Mouse (Mus musculus) C2C12 (cell line): ENCODE results near the gene Ddx39b. TPM values are rescaled to one million over a fixed set of nuclear protein-coding genes. Genes with fewer than 3 reads are reported as not detected.

Source experiments
- H3K27me3 ChIP-seq: one replicate; pipeline ENCODE4 v1.6.1; 2011; ENCODE audit not compliant: control insufficient read depth, insufficient read depth, insufficient read length
- H3K36me3 ChIP-seq: one replicate; pipeline ENCODE4 v1.6.1; 2011; ENCODE audit not compliant: control insufficient read depth, insufficient read depth
- H3K4me3 ChIP-seq: one replicate; pipeline ENCODE4 v1.5.1; 2011; ENCODE audit warnings: mild to moderate bottlenecking, control low read depth; ENCODE audit not compliant: poor library complexity, insufficient read depth, severe bottlenecking
- H3K79me2 ChIP-seq: one replicate; pipeline ENCODE4 v1.6.1; 2011; ENCODE audit not compliant: control insufficient read depth, insufficient read depth
- H3K79me3 ChIP-seq: one replicate; pipeline ENCODE4 v1.6.1; 2011; ENCODE audit warnings: low read depth, control low read depth
- H3ac ChIP-seq: one replicate; pipeline ENCODE3; 2011; ENCODE audit warnings: low read depth; ENCODE audit not compliant: control insufficient read depth, insufficient read length
- CEBPB ChIP-seq: IDR thresholded peaks from one replicate; pipeline ENCODE4 v1.6.1; 2011; ENCODE audit warnings: low read depth, mild to moderate bottlenecking, control low read depth, moderate library complexity
- CTCF ChIP-seq: IDR thresholded peaks from one replicate; pipeline ENCODE4 v1.5.1; 2011; ENCODE audit not compliant: control insufficient read depth, insufficient read depth, insufficient read length
- FOSL1 ChIP-seq: IDR thresholded peaks from one replicate; pipeline ENCODE4 v1.8.0; 2011; ENCODE audit warnings: mild to moderate bottlenecking, low read length; ENCODE audit not compliant: poor library complexity, insufficient read depth, severe bottlenecking
- MAX ChIP-seq: IDR thresholded peaks from one replicate; pipeline ENCODE4 v1.6.1; 2011; ENCODE audit warnings: mild to moderate bottlenecking, control low read depth
- MYOD1 ChIP-seq: IDR thresholded peaks from one replicate; pipeline ENCODE4 v1.6.1; 2011; ENCODE audit warnings: low read depth; ENCODE audit not compliant: control insufficient read depth, insufficient read length
- MYOG ChIP-seq: IDR thresholded peaks from one replicate; pipeline ENCODE4 v1.6.1; 2011; ENCODE audit not compliant: control insufficient read depth, insufficient read length; ENCODE audit errors: extremely low read depth
- USF1 ChIP-seq: IDR thresholded peaks from one replicate; pipeline ENCODE4 v1.6.1; 2011; ENCODE audit warnings: low read depth, mild to moderate bottlenecking, control low read depth, moderate library complexity
- polyA plus RNA-seq: library from polyadenylated mRNA; unstranded; fragments of >200 nt; fragmentation: generic; extraction: Trizol; gene quantifications from one replicate; pipeline ENCODE4 v1.2.1, GENCODE M21; 2012; ENCODE audit warnings: missing spikeins

Gene Ddx39b
- polyA plus RNA-seq, 1 experiment: 330 TPM

DNA sequence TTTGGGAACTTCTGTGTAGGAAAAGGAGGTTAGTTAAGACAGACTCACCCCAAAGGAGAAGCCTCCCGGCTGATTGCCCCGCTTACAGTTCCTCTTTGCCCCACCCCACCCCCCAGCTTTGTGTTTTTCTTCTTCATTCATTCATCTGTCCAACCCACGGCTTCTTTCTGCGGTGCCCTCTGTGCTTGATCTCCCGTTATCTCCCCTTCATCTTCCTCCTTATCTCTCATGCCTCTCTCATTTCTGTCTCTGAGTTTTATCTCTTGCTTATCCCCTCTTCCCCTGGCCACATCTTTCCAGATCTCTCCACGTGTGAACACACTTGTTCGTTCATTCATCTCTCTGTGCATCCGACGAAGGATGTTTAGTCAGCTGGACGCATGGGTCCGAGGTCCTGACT is 40.4 kb upstream of the Ddx39b start:
- Histone ChIP-seq H3K4me3 (no peak overlapping the region), H3K79me3 (no peaks in the 10 kb centered on the region), H3K36me3 (no peaks in the 10 kb centered on the region), H3K79me2 (no peaks in the 10 kb centered on the region), H3K27me3 (no peaks in the 10 kb centered on the region), H3ac (no peak overlapping the region)
- no peak for TF ChIP-seq FOSL1
- TF ChIP-seq MYOD1: no peak
- no peak for TF ChIP-seq MAX
- no peak for TF ChIP-seq CEBPB
- no peak for TF ChIP-seq USF1
- no peak for TF ChIP-seq MYOG
- TF ChIP-seq CTCF: no peak

DNA sequence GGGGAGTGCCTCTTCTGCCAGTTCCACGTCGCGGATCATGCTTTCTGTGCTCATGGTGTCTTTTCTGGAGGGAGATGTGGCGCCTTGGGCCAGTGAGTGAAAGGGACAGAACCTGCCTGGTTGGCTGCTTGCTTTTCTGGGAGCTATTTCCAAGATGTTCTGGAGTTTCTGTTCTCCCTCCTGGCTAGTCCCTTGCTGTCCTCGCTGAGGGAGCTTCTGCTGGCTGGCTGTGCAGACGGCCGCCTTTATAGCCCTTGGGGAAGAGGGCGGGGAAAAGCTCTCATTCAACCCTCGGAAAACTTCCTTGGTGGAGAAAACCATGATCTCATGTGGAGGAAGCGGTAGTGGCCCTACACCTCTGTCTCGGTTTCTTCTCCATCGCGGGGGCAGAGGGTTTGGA is 39.8 kb upstream of the Ddx39b start, which contains the start of gene Tnf:
Gene Tnf, minus strand, starts transcription at position 221 of the 400 bp plus-strand sequence.
- Histone ChIP-seq H3K27me3 (no peaks in the 10 kb centered on the region), H3K36me3 (no peaks in the 10 kb centered on the region), H3K79me3 (no peaks in the 10 kb centered on the region), H3ac (no peak within 1 kb of the TSS), H3K4me3 (no peak within 1 kb of the TSS), H3K79me2 (no peaks in the 10 kb centered on the region)
- TF ChIP-seq MAX: no peak
- no peak for TF ChIP-seq CTCF
- no peak for TF ChIP-seq MYOG
- no peak for TF ChIP-seq MYOD1
- TF ChIP-seq CEBPB: no peak
- TF ChIP-seq USF1: no peak
- TF ChIP-seq FOSL1: no peak

DNA sequence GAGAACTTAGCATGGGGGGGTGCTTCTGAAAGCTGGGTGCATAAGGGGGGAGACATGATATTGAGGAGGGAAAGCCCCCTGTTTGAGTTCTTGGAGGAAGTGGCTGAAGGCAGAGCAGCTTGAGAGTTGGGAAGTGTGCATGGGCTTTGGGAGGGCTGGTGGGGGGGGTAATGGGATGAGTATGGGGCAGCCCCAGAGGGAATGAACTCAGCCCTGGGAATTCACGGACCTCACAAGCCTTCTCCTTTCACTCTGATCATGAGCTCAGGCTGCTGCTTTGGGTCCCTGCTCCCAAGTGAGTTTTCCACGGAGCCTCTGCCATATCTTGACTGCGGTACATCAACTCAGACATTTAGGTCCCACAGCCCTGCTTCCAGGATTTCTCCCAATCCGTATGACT is 39.1 kb upstream of the Ddx39b start:
- no peaks in the 10 kb centered on the region for H3K27me3 ChIP-seq
- H3K79me3 ChIP-seq: no peaks in the 10 kb centered on the region
- no peaks in the 10 kb centered on the region for H3K79me2 ChIP-seq
- no peaks in the 10 kb centered on the region for H3K36me3 ChIP-seq
- no peak for TF ChIP-seq MYOG
- TF ChIP-seq FOSL1: no peak
- TF ChIP-seq CTCF: no peak
- no peak for TF ChIP-seq USF1
- TF ChIP-seq MYOD1: no peak
- TF ChIP-seq CEBPB: no peak
- TF ChIP-seq MAX: no peak
- no peak overlapping the region for H3ac ChIP-seq
- H3K4me3 ChIP-seq: no peak overlapping the region

DNA sequence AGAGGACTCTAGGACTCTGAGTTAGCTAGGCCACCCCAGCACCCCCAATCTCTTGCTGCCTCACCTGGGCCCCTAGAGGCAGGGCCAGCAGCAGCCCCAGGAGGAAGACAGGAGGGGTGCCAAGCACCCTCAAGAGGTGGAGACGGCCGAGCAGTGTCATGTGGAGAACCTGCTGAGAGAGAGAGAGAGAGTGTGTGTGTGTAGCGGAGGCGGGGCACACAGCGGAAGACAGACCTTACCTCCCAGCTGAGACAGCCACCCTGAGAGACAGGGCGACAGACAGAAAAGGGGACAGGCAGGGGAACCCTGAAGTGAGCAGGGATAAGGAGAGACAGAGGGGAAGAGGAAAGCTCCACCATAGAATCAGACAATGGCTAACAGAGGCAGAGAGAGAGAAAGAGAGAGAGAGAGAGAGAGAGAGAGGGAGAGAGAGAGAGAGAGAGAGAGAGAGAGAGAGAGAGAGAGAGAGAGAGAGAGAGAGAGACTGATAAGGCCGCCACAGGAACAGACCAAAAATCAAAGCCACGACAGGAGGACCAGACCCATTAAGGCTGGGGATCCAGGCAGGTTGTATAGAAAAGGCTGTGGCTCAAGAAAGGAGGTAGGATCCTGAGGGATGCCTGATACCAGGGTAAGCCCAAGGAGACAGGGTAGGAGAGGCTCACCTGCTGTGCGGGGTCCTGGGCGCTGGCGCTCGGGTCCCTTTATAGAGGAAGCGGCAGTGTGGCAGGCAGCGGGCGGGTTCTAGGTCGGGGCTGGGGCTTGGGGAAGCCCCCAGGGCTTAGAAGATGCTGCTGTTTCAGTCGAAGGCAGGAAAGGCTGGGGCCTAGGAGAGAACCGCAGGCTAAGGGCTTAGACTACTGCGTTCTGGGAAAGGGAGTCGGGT is 36.8 kb upstream of the Ddx39b start, which contains the start of gene Lta:
Gene Lta, minus strand, starts transcription at position 858 of the 886 bp plus-strand sequence.
- Histone ChIP-seq H3K36me3 (no peaks in the 10 kb centered on the region), H3ac (no peak within 1 kb of the TSS), H3K79me2 (no peaks in the 10 kb centered on the region), H3K27me3 (no peaks in the 10 kb centered on the region), H3K79me3 (no peaks in the 10 kb centered on the region), H3K4me3 (no peak within 1 kb of the TSS)
- TF ChIP-seq CEBPB (no peak), MAX (no peak), MYOG (no peak), FOSL1 (no peak), MYOD1 (no peak), CTCF (no peak), USF1 (no peak)

DNA sequence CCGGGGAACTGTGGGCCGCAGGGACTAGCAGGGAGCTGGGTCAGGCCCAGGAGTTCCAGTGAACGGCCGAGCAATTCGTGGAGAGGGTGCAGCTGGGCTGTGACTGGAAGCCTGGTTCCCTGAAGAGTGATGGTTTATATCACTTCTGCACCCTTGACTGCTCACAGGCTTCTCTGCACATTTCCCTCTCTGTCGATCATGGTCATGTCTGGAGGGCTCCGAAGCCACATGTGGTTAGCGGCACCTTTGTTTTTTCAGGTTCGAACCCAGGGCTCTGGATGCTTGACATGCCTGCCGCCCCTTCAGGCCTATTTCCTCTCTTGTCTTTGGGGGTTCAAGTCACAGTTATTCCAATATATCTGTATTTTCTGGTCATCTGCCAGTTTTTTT is 36.2 kb upstream of the Ddx39b start:
- Histone ChIP-seq H3K79me2 (no peaks in the 10 kb centered on the region), H3K36me3 (no peaks in the 10 kb centered on the region), H3K79me3 (no peaks in the 10 kb centered on the region), H3K27me3 (no peaks in the 10 kb centered on the region), H3ac (no peak overlapping the region), H3K4me3 (no peak overlapping the region)
- TF ChIP-seq CEBPB: no peak
- no peak for TF ChIP-seq FOSL1
- TF ChIP-seq USF1: no peak
- no peak for TF ChIP-seq MYOD1
- no peak for TF ChIP-seq MAX
- TF ChIP-seq CTCF: no peak
- TF ChIP-seq MYOG: no peak
